Mouse (Mus musculus) MEL-GATA-1-ER (cell line): ENCODE measurements around the gene Tekt3.

Source experiments
- DNase-seq: peaks from one replicate; pipeline ENCODE4 v3.0.0-alpha.2; 2012; ENCODE audit warnings: low read depth; ENCODE audit errors: extremely low read depth

Tekt3 gene

DNA sequence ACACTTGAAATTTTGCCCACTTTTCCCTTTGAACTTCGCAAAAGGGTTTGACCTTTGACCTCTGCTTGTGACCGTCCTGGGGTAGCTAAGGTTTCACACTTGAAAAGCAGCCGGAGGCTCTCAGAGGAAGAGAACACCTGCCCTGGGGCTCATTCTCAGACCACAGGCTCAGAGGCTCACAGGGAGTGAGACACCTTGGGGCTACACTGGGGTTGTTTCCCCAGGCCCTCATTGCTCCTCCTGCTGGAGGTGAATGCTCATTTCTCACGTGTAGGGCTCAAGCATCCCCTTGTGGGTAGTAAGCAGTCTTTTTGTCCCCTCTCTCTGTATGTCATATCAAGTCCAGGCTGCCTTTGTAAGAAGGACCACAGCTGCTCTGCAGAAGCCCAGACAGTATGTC, 62.9 kb downstream of the Tekt3 start:
- no peak for DNase-seq

DNA sequence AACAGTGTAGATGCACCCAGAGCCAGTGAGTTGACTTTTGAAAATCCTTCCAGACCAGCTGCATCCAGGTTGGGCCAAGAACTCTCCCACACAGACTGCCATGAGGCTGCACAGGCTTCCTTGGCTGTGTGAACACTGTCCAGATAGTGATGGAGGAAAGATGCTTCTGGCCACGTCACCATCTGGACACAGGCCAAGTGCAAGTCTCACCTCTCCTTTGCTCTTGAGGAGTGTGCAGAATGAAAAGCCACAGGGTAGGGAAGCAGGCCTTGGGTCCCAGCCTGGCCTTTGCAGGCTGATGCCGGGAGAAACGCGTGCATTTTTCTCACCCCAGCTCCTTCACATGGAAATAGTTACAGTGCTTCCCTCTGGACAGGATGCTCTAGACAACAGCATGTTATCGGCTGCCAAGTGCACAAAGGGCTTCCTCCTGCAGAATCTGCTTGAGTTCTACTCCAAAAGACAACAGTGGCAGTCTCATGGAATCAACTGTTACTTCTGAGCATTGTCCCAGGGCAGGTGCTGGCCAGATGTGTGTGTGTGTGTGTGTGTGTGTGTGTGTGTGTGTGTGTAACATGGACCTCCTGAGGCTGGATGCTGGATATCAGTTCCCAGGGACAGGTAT, 64.5 kb downstream of the Tekt3 start:
- DNase-seq = no peak

DNA sequence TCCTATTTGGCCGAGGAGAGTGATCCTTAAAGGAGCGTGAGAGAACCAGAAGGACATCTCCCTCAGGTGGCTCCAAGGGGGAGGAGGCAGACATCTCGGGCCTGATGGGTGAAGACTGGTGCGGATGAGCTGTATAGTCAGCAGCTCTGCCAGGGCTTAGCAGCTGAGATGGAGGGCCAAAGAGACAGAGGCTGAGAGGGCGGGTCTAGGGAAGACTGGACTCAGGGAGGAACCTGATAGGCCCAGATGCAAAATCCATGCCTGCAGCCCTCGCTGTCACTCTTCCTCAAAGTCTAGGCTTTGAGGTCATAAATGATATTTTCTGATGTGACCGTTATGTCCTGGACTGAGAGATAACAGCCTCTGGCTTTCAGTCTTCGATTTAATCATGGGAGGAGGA, 65.5 kb downstream of the Tekt3 start:
- DNase-seq = no peak

DNA sequence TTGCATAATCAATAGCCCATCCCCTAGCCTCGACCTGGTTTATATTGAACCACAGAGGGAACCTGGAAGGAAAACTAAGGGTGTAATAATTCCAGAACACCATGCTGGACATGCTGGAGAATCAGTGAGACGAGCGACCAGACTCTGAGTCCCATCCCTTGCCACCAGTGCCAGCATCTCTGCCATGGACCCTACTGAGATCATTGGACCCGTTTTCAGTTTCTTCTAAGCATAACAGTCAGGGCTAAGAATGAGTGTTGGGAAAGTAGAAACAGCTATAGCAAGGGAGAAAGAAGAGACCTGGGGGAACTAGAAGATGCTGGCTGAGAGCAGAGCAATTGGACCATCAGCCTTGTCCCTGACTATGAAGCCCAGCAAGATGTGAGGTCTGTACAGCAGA, 66.1 kb downstream of the Tekt3 start:
- no peak for DNase-seq

DNA sequence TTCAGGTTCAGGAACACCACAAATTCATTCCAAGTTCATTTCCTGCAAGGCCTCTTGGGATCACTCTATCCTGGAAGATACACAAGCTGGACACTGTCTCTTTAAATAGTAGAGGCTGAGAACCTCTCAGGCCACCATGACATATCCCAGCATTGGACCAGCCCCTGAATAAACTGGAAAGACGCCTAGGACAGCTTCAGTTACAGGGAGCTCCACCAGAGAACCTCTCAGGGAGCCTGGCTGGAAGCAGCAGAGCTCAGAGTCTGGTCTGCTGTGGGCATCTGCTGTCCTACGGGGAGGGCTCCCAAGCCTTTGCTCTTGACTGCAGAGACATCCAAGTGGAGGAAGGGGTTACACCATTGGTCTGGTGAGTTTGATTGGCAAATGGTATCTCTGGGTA, 67.3 kb downstream of the Tekt3 start, which contains the start of gene Pmp22:
TSS of gene Pmp22 (plus strand) at position 199 of the 400 bp plus-strand sequence.
- DNase-seq = no peak

DNA sequence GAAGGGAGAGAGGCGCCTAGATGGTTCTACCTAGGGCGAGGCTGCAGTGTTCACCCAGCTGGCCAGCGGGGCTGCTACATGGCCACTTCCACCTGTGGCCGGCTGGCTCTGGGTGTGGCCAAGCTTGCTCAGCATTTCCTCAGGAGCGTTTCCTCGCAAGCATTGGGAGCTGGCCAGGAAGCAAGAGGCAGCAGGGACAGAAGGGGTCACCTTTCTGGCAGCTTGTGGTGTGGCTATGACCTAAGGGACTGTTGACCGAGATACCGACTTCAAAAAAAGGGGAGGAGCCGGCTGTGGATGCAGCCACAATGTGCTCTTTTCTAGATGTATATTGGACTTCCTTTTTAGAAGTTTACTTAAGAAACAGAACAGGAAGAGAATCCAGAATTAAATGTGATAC, 67.9 kb downstream of the Tekt3 start:
- no peak for DNase-seq

DNA sequence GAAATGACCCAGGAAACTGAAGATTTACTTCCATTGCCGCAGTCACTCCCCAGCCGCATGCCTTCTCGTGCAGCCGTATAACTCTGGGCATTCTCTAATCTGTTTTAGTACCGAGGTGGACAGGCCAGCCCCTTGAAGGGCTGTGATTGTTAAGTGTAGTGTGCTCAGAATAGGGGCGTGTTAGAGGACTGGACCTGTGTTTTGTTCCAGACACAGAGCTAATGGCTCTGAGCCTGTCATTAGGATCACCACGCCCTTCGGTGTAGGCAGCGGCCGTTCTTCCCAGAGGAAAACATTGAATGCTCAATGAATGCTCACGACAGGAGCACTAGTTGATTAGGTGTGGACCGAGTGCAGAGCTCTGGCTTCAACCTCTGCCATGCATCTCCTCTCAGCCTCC, 68.4 kb downstream of the Tekt3 start:
- DNase-seq = no peak

DNA sequence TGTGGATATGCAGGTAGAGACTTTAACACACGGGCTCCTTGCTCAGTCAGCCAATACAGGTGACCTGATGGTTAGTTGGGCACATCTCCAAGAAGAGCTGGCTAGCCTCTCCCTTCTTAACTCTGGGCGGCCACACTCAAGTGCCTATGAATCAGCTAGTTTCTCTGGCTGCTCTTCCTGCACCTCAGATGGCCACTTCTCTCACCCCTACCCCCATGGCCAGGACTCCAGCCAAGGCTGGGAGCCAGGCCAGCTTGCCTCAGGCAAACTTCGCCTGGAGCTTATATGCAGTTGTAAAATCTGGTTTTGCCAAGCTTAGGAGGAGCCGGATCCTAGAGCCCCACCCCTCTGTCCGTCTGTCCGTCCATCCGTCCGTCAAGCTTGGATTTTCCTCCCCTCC, 69.0 kb downstream of the Tekt3 start:
- no peak for DNase-seq

DNA sequence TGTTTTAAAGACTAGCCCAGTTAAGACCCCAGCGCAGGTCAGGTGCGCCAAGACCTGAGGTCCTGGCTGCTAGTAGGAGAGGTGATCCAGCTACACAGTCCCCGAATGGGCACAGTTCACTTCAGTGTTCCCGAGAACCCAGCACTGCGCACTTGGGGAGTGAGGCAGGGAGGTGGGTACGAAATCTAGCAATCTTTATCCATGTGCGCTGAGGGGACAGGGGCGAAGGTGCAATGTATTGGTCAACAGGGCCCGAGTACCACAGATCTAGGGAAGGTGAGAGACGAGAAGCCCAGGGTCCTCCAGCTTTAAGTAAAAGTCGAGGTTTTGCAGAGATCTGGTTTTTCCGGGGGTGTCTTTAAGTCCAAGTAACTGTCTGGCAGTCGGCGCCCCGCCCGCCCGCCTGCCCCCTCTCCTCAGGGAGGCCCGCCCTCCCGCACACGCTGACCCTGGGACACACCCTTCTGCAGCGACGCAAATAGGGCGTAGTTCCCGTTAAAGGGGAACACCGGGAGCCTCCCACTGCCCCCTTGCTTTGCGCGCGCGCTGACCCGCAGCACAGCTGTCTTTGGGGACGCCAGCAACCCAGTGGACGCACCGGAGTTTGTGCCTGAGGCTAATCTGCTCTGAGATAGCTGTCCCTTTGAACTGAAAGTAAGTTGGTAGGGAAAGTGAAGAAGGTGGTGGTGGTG, 69.7 kb downstream of the Tekt3 start:
- no peak for DNase-seq

DNA sequence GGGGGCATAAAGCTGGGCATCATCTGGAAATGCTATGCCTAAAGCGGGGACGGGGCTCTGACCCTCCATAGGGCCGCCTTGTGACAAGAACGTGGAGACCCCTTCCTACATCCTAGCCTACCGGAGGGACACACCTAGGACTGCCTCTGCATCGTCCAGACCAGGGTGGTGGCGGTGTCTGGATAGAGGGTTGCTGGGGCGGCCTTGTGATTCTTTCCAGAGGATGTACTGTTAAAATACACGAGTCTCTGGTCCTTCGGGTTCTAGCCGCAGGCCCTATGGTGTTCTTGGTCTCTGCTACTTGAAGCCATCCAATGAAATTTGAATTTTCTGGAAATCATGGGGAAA, 70.2 kb downstream of the Tekt3 start:
- no peak for DNase-seq

DNA sequence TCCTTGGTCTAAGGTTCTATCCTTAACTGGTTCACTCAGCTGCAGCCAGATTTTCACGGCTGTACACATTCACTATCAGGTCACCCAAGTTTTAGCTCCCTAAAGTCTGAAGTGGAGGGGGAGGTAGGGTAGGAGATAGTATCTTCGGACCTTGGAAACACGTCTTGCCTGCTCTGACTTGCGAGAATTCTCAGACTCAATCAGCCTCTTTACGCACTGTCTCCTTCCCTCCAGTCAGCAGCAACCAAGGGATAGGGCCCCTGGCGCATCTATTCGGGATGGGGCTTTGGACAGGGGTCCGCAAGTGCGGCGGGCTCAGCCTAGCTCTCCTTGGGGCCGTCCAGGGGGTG, 70.7 kb downstream of the Tekt3 start:
- DNase-seq = no peak

DNA sequence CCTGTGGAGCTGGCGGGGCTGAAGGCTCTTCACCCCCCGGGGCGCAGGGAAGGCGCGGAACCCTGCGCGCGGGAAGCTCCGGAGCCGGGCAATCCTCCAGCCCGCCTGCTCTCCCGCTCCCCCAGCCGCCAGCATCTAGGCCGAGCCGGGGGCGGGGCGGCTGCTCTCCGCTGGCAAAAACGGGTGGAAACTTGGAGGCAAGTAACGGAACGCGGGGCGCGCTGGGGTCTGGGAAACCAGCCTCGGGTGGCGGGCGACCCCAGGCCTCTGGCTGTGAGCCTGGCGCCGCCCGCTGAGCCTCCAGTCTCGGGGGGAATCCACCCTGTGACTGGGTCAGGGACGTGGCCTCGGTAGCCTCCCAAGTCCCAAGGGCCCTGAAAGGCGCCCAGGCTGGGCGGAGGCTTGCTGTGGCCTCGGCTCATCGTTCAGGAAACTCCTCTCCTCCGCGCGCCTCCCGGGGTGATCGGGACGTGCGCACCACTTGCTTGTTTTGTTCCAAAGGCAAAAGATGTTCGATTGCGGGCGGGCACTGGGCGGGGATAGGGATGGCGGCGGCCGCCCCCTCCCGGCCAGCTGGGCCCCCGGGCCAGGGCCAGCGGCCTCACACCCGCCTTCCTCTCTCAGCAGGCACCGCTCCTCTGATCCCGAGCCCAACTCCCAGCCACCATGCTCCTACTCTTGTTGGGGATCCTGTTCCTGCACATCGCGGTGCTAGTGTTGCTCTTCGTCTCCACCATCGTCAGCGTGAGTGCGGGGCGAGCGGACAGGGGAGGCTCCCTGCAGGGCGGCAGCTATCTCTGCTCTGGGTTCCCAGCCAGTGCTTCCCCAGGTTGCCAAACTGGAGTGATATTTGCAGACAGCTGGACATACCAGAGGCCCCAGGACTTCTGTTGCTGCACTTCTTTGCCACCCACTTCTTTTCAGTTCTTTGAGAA, 71.3 kb downstream of the Tekt3 start:
- no peak for DNase-seq

DNA sequence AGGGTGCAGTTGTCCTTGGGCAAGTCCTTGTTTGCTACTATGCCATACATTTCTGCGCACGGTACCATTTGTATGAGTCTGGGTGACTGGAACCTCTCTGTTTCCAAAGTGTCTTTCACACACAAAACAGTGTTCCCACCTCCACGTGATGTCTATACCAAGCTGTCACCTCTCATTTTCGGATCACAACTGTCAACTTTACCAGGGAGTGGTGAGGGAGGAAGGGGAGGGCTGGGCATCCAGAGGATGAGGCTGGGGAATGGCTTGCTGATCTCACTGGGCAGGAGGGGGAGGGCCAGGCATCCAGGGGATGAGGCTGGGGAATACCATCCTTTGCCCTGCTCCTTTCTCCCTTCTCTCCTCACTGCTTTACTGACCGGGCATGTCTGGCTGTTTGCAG, 72.6 kb downstream of the Tekt3 start:
- DNase-seq = no peak

DNA sequence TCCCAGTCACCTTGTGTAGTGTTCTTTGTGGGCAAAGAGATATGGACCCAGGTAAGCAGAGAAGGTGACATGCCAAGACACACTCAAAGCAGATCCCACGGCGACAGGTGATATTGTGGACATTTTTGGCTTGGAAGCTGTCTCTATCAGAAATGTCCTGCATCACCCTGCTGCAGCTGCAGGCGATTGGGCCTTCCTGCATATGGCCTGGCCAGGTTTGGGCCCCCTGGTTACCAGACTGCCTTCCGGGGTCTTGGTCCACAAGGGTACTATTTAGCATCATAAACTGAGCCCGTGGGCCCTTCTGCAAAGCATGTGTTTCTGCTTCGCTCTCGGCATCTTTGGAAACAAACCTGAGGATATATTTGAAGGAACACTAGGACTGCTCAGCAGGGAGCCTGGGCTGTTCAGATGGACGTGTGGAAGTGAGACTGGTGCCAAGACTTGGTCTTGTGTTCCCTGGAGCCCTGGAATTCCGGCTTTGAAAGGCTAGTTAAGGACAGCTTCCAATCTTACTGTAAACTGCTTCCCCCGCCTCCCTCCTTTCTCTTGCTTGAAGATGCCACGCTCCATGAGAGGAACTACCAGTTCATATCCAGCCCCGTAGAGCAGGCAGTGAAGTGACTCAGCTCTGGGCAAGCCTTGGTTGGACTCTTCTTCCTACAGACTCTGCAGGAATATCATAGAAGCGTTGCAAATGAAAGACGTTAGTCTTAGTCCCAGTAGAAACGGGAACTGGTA, 73.5 kb downstream of the Tekt3 start:
- DNase-seq = no peak

DNA sequence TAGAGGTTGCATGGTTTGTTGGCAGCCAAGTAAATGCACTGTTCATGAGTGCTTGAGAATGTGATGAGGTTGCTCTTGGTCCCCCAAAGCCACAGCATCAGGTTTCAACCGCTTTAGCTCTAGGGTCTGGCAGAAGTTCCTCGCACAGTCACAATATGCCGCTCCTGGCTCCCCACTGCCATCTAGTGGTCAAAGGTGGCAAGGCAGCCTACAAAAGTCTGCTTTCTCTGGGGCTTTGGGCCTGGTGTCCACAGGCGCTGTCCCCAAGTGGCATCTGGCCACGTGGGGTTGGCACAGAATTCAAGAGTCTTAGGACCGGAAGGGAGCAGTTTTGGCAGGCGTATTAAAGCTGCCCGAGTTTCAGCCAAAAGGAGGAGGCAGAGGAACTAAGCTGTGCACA, 74.2 kb downstream of the Tekt3 start:
- DNase-seq = peak; percentile 22

DNA sequence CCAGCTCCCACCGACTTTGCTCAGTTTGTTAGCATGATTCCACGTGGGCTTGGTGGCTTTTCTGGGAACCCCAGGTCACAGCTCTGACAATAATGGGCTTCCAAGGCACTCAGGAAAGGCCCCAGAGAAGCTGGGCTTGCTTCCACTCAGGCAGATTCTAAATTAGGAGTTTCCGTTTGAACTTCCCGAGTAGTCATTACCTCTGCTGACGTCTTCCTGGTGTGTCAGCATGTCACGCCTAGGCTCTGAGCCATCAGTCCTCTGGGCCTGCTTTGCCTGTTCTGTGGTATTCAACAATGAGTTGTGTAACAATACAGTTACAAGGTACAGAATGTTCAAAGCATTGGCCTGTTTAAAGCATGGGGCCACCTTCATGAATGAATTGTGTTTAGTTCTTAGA, 74.8 kb downstream of the Tekt3 start:
- DNase-seq = no peak

DNA sequence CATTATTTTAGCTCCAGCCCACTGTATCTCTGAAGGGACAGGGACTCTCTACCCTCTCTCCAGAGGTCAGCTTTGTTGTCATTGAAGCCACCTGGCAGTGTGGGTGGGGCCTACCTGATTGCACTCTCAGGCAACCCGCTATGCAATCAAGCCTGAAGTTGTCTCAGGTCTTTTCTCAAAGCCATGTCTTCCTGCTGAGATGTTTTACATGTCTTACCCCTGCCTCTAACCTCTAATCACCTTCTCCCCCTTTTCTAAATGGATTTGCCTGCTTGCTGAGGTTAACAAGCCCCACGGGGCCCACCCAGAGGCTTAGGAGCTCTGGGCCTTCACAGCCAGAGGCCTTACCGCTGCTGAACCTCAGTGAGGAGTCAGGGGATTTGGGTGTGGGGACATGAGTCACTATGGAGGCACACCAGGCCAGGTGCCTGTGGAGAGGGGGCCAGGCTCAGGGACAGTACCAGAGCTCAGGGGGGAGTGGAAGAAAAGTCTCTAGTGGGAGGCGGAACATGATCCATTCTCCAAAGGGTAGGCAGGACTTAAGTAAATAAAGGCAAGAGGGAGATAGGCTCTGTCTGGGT, 75.5 kb downstream of the Tekt3 start:
- no peak for DNase-seq

DNA sequence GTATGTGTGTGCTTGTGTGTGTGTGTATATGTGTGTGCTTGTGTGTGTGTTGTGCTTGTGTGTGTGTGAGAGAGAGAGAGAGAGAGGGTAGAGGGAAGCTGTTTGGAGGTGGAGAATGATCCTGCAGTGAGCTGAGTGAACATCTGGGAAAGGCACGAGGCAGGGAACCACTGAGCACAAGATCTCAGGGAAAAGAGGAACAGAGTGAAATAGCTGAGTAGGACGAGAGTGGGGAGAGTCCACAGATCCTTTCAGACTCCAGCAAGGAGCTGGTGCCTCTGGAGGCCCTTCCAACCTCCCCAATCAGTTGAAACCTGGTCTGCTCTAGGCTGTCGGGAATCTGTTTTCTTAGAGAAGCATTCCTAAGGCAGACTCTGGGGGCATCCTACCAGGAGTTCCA, 77.3 kb downstream of the Tekt3 start:
- no peak for DNase-seq

DNA sequence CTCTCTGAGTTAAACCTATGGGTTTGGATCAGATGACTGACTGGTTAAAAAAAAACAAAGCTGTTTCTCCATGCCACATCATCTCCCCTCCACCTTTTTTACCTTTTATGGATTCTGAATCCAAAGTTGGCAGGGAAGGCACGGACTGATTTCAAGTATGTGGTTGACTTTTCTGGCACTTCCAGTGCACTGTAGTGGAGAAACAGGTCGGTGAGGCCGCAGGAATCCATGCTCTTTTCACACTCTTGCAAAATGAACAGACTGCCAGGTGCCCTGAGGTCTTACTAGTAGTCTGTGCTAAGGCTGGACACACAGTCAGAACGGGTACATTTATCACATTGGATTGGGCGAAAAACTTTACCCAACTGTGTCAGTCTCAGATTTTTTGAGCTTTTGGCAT, 80.9 kb downstream of the Tekt3 start:
- no peak for DNase-seq

DNA sequence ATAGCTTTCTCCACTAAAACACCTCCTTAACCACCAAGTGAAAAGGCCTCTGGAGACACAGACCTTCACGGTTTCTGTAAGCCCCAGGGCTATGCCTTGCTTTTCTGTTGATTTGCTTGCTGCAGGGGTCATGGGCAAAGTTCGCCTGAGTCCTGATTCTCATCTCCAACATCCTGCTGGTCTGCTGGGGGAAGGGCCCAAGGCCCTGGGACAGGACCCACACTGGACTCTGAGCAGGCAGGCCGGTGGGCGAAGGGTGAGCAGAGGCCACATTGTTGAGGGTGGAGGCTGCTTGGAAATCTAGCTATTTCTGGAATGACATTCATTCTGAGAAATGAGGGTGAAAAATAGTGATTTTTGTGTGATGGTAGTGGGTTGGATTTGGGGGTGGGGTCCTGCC, 81.4 kb downstream of the Tekt3 start:
- DNase-seq = no peak

DNA sequence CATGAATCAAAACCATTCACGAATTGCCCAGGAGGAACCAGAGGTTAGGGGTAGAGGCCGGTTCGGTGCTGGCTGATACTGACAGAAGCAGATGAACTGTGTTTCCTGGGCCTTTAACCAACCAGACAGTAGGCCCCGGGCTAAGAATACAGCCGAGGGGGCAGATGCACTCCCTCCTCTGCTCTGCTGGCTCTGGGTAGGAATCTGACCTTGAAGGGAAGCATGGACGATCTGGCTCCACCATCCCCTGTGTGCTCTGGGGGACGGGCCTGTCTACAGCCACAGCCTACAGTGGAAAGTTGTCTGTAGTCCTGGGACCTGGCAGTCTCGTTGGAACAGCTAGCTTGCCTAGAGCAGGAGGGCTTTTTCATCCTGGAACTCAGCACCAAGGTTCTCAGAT, 82.0 kb downstream of the Tekt3 start:
- DNase-seq = no peak
